14 mouse cellular contexts compared by ENCODE assay signal in the genomic region with DNA sequence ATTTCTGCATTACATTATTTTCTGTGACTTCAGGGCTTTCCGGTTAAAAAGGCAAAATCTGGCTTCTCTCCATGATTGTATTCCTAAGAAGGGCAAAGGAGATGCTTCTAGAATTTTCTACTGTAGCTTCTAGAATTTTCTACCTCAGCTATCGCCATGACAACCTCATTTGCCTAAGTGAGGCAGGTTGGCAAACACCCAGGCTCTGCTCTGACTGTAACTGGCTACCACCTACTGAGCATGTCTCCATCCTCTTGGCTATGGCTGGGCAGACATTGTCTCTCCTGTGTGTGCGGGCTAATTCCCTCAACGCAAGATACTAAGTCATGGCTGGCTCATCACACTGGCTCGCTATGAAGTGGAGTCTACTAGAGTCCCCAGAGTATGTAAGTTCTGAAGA. TPM values are rescaled to one million over a fixed set of nuclear protein-coding genes. Genes with fewer than 3 reads are reported as not detected.
DNase-seq lines count a peak whose midpoint lies in the region; ATAC-seq and TF ChIP-seq lines count a peak whose summit lies in the region.
"Had no signal": no experiment of that assay in that cellular context is flagged by ENCODE, and none has a peak within 500 bp of the region (broad histone marks: within the 10 kb centered on the region; RNA-seq: fewer than 3 reads in every experiment).

No protein-coding gene starts in this region.

- H3K36me3 ChIP-seq in forebrain, embryonic 16.5 days (ENCODE audit: control insufficient read depth, insufficient read depth), result no peaks in the 10 kb centered on the region
- 0 out of 2 replicates have a peak, but pooled peaks cover 5% of the 10 kb centered on the region for H3K36me3 ChIP-seq in forebrain, embryonic 13.5 days (ENCODE audit: poor library complexity, severe bottlenecking)
- H3K36me3 ChIP-seq: heart, embryonic 15.5 days had no signal

- H3K27ac ChIP-seq in forebrain, embryonic 16.5 days (ENCODE audit: low read length), result no peak overlapping the region
- H3K27ac ChIP-seq in forebrain, embryonic 13.5 days, result no peak overlapping the region
- H3K27ac ChIP-seq in gastrocnemius, adult 2 months, result no peak overlapping the region
- H3K27ac ChIP-seq: forebrain, embryonic 10.5 days; heart, embryonic 15.5 days; liver, embryonic 14.5 days had no signal

- no peak overlapping the region for H3K4me2 ChIP-seq in forebrain, embryonic 16.5 days (ENCODE audit: low read length)
- no peak overlapping the region for H3K4me2 ChIP-seq in forebrain, embryonic 13.5 days
- H3K4me2 ChIP-seq: heart, embryonic 15.5 days; midbrain, embryonic 11.5 days had no signal

- intact Hi-C loops in gastrocnemius, adult 2 months (cut with DNase I), result no loop called here

- no peak overlapping the region for H3K4me3 ChIP-seq in forebrain, embryonic 16.5 days (replicated peaks; ENCODE audit: low read length)
- H3K4me3 ChIP-seq in forebrain, embryonic 13.5 days, result no peak overlapping the region
- no peak overlapping the region for H3K4me3 ChIP-seq in gastrocnemius, adult 2 months
- H3K4me3 ChIP-seq: forebrain, embryonic 10.5 days; heart, embryonic 15.5 days had no signal

- 0 out of 2 replicates have a peak, but pooled peaks have one; percentile 23 for ATAC-seq in forebrain, embryonic 16.5 days
- ATAC-seq in forebrain, embryonic 13.5 days, result no peak

- H3K9ac ChIP-seq in forebrain, embryonic 16.5 days (replicated peaks; ENCODE audit: low read depth, low read length), result no peak overlapping the region
- H3K9ac ChIP-seq in forebrain, embryonic 13.5 days, result no peak overlapping the region
- H3K9ac ChIP-seq: heart, embryonic 15.5 days; liver, embryonic 14.5 days had no signal

- no peaks in the 10 kb centered on the region for H3K27me3 ChIP-seq in forebrain, embryonic 16.5 days (replicated peaks; ENCODE audit: control insufficient read depth, insufficient read depth, low read length)
- no peaks in the 10 kb centered on the region for H3K27me3 ChIP-seq in forebrain, embryonic 13.5 days
- H3K27me3 ChIP-seq: heart, embryonic 15.5 days had no signal

- peak; percentile 26 for DNase-seq in Muller cell, postnatal 12 days (ENCODE audit: inconsistent ontology term)
- peak; percentile 54 to 65 for DNase-seq in frontal cortex, adult 2 months (ENCODE audit: extremely low spot score in 1 of 2, low spot score in 1 of 2)
- DNase-seq in left cerebral cortex, adult 9 months (ENCODE audit: low spot score in 2 of 2), result peak; percentile 18 to 66
- no peak for DNase-seq in thymus, postnatal 4 days
- no peak for DNase-seq in c-Kit-positive CD71-positive TER-119-positive erythroid progenitor cells, embryonic 14.5 days (ENCODE audit: low spot score)
- no peak for DNase-seq in gastrocnemius, adult 2 months
- DNase-seq: kidney, adult 11 months had no signal

- no peak for TF ChIP-seq CTCF in gastrocnemius, adult 2 months (IDR thresholded peaks at IDR 0.05)

- H3K4me1 ChIP-seq in forebrain, embryonic 16.5 days (replicated peaks; ENCODE audit: control insufficient read depth, insufficient read depth, low read length), result peaks cover 3% of the 10 kb centered on the region
- peaks cover 5% of the 10 kb centered on the region for H3K4me1 ChIP-seq in forebrain, embryonic 13.5 days
- H3K4me1 ChIP-seq: forebrain, embryonic 10.5 days had no signal

- 74% methylated on average over 5 of the region's 5 CpGs for WGBS in forebrain, embryonic 16.5 days
- WGBS in forebrain, embryonic 13.5 days, result 84% methylated on average over 5 of the region's 5 CpGs

- no peaks in the 10 kb centered on the region for H3K9me3 ChIP-seq in forebrain, embryonic 16.5 days (ENCODE audit: control insufficient read depth, low read length)
- no peaks in the 10 kb centered on the region for H3K9me3 ChIP-seq in forebrain, embryonic 13.5 days (replicated peaks)
- H3K9me3 ChIP-seq: forebrain, embryonic 10.5 days; heart, embryonic 15.5 days had no signal

RNA-seq across cellular contexts. Expression of a gene that starts 30.1 kb away (rescaled TPM):
- 0.34 and 0.44 TPM in 2 replicates for polyA plus RNA-seq in forebrain, embryonic 16.5 days (2015; fragmentation: Nextera tagmentation; extraction: Ambion mirVana)
- 0.31 and 0.82 TPM in 2 replicates for polyA plus RNA-seq in forebrain, embryonic 13.5 days (2015; fragmentation: Nextera tagmentation; extraction: Ambion mirVana)
- polyA plus RNA-seq in frontal cortex, adult 2 months (2012; rRNA removed), result 1.3 and 1.4 TPM in 2 replicates
- total RNA-seq in gastrocnemius, adult 2 months (2021), result 1 to 10 TPM in 1 of 2 experiments, under 1 TPM in 1; 0.89 to 1.3 TPM
- total RNA-seq: common myeloid progenitor, adult 5-6 weeks had no signal

Comparison
In these comparisons a context has a peak if more than half of its experiments do, and no peak if none do; other contexts are left out.
1. DNase-seq: peak in Muller cell, postnatal 12 days (single experiment), frontal cortex, adult 2 months (2 of 2) and left cerebral cortex, adult 9 months (2 of 2); none in thymus, postnatal 4 days (single experiment), c-Kit-positive CD71-positive TER-119-positive erythroid progenitor cells, embryonic 14.5 days (single experiment) and gastrocnemius, adult 2 months (single experiment).